Mouse (Mus musculus) midbrain, embryonic 10.5 days (tissue): ENCODE measurements around the gene Cyp11a1. TPM values are rescaled to one million over a fixed set of nuclear protein-coding genes. Genes with fewer than 3 reads are reported as not detected.

Experiments used
- polyA plus RNA-seq: library from polyadenylated mRNA; unstranded; fragments of >200 nt; fragmentation: Nextera tagmentation; extraction: Ambion mirVana; gene quantifications from 2 replicates; pipeline ENCODE4 v1.2.1, GENCODE M21; 2016

The Cyp11a1 gene
- polyA plus RNA-seq, 1 experiment from 2014 or later, result 0.07 TPM

Other genes starting within 250 kb of the Cyp11a1 start
- 100 and 106 TPM in 2 replicates for gene Clk3, start 240.6 kb upstream of the Cyp11a1 start, polyA plus RNA-seq
- 40.2 and 41.0 TPM in 2 replicates for gene Arid3b, start 169.6 kb upstream of the Cyp11a1 start, polyA plus RNA-seq
- gene Ubl7, start 95.4 kb upstream of the Cyp11a1 start, polyA plus RNA-seq, result 111 and 120 TPM in 2 replicates
- 0.26 and 0.27 TPM in 2 replicates for gene Sema7a, start 66.3 kb upstream of the Cyp11a1 start, polyA plus RNA-seq
- gene Stra6, start 57.4 kb downstream of the Cyp11a1 start, polyA plus RNA-seq, result 15.2 TPM in 2 replicates
- gene Ccdc33, start 112.4 kb downstream of the Cyp11a1 start, polyA plus RNA-seq, result 0.51 and 0.62 TPM in 2 replicates
- 7.4 and 15.4 TPM in 2 replicates for gene Islr, start 197.9 kb downstream of the Cyp11a1 start, polyA plus RNA-seq
- gene Islr2, start 197.9 kb downstream of the Cyp11a1 start, polyA plus RNA-seq, result 5.2 and 8.1 TPM in 2 replicates
- gene Pml, start 243.4 kb downstream of the Cyp11a1 start, polyA plus RNA-seq, result 13.4 and 14.1 TPM in 2 replicates
- 32.2 and 39.9 TPM in 2 replicates for gene Stoml1, start 246.8 kb downstream of the Cyp11a1 start, polyA plus RNA-seq